Mouse (Mus musculus): ENCODE data around the gene Vasn. TPM values are rescaled to one million over a fixed set of nuclear protein-coding genes. Genes with fewer than 3 reads are reported as not detected.

Vasn gene
- 4.2 and 4.4 TPM in 2 replicates for polyA plus RNA-seq (2012; ENCODE audit: insufficient read depth, insufficient read length, missing spikeins)

GRCm38 (mm10) chr16:4639831-4640237, at the start of gene Vasn, which contains the start of gene Dnaja3:
Gene Vasn (plus strand): TSS chr16:4639941.
Gene Dnaja3 (plus strand): TSS chr16:4639989.
- peak within 1 kb of the TSS; percentile 51 for H3K27ac ChIP-seq (replicated peaks; ENCODE audit: low read depth, low read length)
- H3K4me1 ChIP-seq (ENCODE audit: control insufficient read depth, insufficient read depth, insufficient read length, low read length) = peaks cover 10% of the 10 kb centered on the region
- peak within 1 kb of the TSS; percentile 81 for H3K4me3 ChIP-seq (ENCODE audit: insufficient read depth, low read depth, low read length)

- Histone ChIP-seq H3K4me1 (ENCODE audit: control insufficient read depth, insufficient read depth, insufficient read length, low read length) (0 out of 2 replicates have a peak, but pooled peaks cover 2% of the 10 kb centered on the region), H3K27ac (replicated peaks; ENCODE audit: low read depth, low read length) (no peak overlapping the region), H3K4me3 (ENCODE audit: insufficient read depth, low read depth, low read length) (no peak overlapping the region)
Observed at GRCm38 (mm10) chr16:4590236-4590635, 49.5 kb upstream of the Vasn start.

GRCm38 (mm10) chr16:4592909-4593875, 46.5 kb upstream of the Vasn start:
- Histone ChIP-seq H3K4me3 (ENCODE audit: insufficient read depth, low read depth, low read length) (peak overlapping the region; percentile 73), H3K4me1 (ENCODE audit: control insufficient read depth, insufficient read depth, insufficient read length, low read length) (no peaks in the 10 kb centered on the region), H3K27ac (replicated peaks; ENCODE audit: low read depth, low read length) (peak overlapping the region; percentile 38)

DNA sequence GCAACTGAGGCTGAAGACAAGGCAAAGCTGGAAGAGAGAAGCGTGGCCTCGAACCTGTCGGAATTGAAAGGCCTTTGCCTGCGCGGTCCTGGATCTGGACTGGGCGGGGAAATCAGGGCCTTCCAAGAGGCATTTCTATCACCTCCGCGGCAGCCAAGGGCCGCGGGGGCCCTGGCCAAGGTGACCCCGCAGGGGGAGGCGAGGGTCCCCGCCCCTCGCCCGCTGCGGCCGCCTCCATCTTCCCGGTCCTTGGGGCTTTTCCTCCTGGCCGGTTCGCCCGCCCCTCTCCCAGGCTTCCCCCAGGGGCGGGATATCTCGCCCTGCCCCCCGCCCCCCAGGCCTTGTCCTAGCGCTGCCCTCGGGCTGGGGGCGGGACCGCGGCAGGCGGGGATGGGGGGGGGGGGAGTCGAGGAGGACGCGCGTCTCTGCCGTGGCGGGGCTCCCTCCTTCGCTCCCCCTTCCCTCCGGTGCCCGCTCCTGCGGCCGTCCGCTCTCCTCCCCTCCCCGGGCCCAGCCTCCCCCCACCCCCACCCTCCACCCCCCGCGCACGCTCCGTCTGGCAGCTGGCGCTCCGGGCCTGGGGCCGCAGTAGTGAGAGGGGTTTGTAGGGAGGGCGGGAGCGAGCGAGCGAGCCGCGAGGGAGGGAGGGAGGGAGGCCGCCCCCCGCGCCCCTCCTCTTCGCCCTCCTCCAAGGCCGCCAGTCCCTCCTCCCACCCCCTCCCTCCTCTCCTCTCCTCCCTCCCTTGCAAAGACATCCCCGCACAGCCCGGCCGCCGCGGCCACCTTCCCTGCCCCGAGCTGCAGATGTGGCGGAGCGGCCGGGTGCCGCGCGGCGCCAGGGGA, 45.5 kb upstream of the Vasn start, which contains the start of gene Glis2:
Gene Glis2 (plus strand): TSS at position 743 of the 843 bp plus-strand sequence.
- Histone ChIP-seq H3K27ac (replicated peaks; ENCODE audit: low read depth, low read length) (peak within 1 kb of the TSS; percentile 38), H3K4me1 (ENCODE audit: control insufficient read depth, insufficient read depth, insufficient read length, low read length) (no peaks in the 10 kb centered on the region), H3K4me3 (ENCODE audit: insufficient read depth, low read depth, low read length) (peak within 1 kb of the TSS; percentile 78)

- H3K27ac ChIP-seq (replicated peaks; ENCODE audit: low read depth, low read length) = no peak overlapping the region
- no peaks in the 10 kb centered on the region for H3K4me1 ChIP-seq (ENCODE audit: control insufficient read depth, insufficient read depth, insufficient read length, low read length)
- H3K4me3 ChIP-seq (ENCODE audit: insufficient read depth, low read depth, low read length) = peak overlapping the region; percentile 78
Observed at GRCm38 (mm10) chr16:4594814-4595526, 44.8 kb upstream of the Vasn start.

GRCm38 (mm10) chr16:4595527-4595963, 44.2 kb upstream of the Vasn start:
- Histone ChIP-seq H3K4me3 (ENCODE audit: insufficient read depth, low read depth, low read length) (peak overlapping the region; percentile 78), H3K4me1 (ENCODE audit: control insufficient read depth, insufficient read depth, insufficient read length, low read length) (no peaks in the 10 kb centered on the region), H3K27ac (replicated peaks; ENCODE audit: low read depth, low read length) (no peak overlapping the region)

GRCm38 (mm10) chr16:4596141-4596728, 43.5 kb upstream of the Vasn start:
- Histone ChIP-seq H3K4me1 (ENCODE audit: control insufficient read depth, insufficient read depth, insufficient read length, low read length) (no peaks in the 10 kb centered on the region), H3K27ac (replicated peaks; ENCODE audit: low read depth, low read length) (no peak overlapping the region)

GRCm38 (mm10) chr16:4596836-4597235, 42.9 kb upstream of the Vasn start:
- Histone ChIP-seq H3K27ac (replicated peaks; ENCODE audit: low read depth, low read length) (no peak overlapping the region), H3K4me3 (ENCODE audit: insufficient read depth, low read depth, low read length) (no peak overlapping the region), H3K4me1 (ENCODE audit: control insufficient read depth, insufficient read depth, insufficient read length, low read length) (no peaks in the 10 kb centered on the region)

More at GRCm38 (mm10) chr16:4596141-4596728, 43.5 kb upstream of the Vasn start:
- H3K4me3 ChIP-seq (ENCODE audit: insufficient read depth, low read depth, low read length) = peak overlapping the region; percentile 78

DNA sequence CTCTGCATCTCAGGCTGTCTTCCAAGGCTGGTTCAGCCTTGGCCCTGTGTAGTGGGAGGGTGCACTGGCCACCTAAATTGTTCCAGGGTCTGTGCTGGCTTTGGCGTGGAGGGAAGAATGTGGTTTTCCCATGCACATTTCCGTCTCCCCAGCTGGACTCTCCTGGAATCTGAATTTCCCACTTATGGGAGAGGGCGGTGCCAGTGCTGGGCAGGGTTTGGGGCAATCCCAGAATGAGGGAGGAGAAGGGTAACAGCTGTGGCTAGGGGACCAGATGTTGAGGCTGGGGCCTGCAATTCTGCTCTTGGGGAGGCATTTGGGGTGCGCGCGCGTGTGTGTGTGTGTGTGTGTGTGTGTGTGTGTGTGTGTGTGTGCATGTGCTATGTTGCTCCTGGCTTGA, 42.4 kb upstream of the Vasn start:
- H3K27ac ChIP-seq (replicated peaks; ENCODE audit: low read depth, low read length) = no peak overlapping the region
- H3K4me1 ChIP-seq (ENCODE audit: control insufficient read depth, insufficient read depth, insufficient read length, low read length) = no peaks in the 10 kb centered on the region
- H3K4me3 ChIP-seq (ENCODE audit: insufficient read depth, low read depth, low read length) = no peak overlapping the region

- no peaks in the 10 kb centered on the region for H3K4me1 ChIP-seq (ENCODE audit: control insufficient read depth, insufficient read depth, insufficient read length, low read length)
- H3K4me3 ChIP-seq (ENCODE audit: insufficient read depth, low read depth, low read length) = no peak overlapping the region
- H3K27ac ChIP-seq (replicated peaks; ENCODE audit: low read depth, low read length) = no peak overlapping the region
Observed at GRCm38 (mm10) chr16:4598041-4598440, 41.7 kb upstream of the Vasn start.

GRCm38 (mm10) chr16:4598891-4599543, 40.7 kb upstream of the Vasn start:
- H3K4me1 ChIP-seq (ENCODE audit: control insufficient read depth, insufficient read depth, insufficient read length, low read length) = no peaks in the 10 kb centered on the region
- H3K27ac ChIP-seq (replicated peaks; ENCODE audit: low read depth, low read length) = no peak overlapping the region
- no peak overlapping the region for H3K4me3 ChIP-seq (ENCODE audit: insufficient read depth, low read depth, low read length)

- Histone ChIP-seq H3K27ac (replicated peaks; ENCODE audit: low read depth, low read length) (no peak overlapping the region), H3K4me1 (ENCODE audit: control insufficient read depth, insufficient read depth, insufficient read length, low read length) (no peaks in the 10 kb centered on the region), H3K4me3 (ENCODE audit: insufficient read depth, low read depth, low read length) (no peak overlapping the region)
Observed at GRCm38 (mm10) chr16:4599616-4600015, 40.1 kb upstream of the Vasn start.

DNA sequence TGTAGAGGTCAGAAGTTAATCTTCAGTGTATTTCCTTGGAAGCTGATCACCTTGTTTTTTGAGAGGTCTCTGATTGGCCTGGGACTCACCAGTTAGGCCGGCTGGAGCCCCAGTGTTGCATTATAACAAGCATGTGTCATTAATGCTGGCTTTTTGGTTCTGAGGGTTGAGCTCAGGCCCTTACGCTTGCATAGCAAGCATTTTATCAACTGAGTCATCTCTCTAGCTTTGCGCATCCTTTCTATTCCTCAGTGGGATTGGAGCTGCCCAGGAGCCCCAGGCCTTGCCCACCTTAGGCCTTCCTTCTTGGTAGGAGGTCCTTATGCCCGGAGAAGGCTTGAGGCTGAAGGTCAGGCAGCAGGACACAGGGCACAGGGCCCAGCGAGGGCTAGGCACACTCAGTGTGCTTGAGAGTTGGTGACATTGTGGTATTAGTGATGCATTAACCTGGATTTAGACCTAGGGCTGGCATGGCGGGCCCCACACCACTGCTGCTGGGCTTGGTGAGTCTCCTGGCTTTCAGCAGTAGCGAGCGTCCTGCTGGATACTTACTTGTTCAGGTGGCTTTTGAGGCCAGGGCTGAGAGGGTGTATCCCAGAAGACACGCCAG, 38.9 kb upstream of the Vasn start:
- Histone ChIP-seq H3K27ac (replicated peaks; ENCODE audit: low read depth, low read length) (no peak overlapping the region), H3K4me1 (ENCODE audit: control insufficient read depth, insufficient read depth, insufficient read length, low read length) (no peaks in the 10 kb centered on the region)

More for the DNA sequence above, 38.9 kb upstream of the Vasn start:
- H3K4me3 ChIP-seq (ENCODE audit: insufficient read depth, low read depth, low read length) = no peak overlapping the region
